Mouse (Mus musculus) brain, adult 2 months (tissue): ENCODE data around the gene Arhgap42.

Source experiments
- DNase-seq: peaks from one replicate; pipeline ENCODE4 v3.0.0; 2011; ENCODE audit warnings: low read depth, low spot score

Arhgap42 gene

GRCm38 (mm10) chr9:9210464-9210863 lies 28.4 kb downstream of the Arhgap42 start:
- DNase-seq = no peak

DNA sequence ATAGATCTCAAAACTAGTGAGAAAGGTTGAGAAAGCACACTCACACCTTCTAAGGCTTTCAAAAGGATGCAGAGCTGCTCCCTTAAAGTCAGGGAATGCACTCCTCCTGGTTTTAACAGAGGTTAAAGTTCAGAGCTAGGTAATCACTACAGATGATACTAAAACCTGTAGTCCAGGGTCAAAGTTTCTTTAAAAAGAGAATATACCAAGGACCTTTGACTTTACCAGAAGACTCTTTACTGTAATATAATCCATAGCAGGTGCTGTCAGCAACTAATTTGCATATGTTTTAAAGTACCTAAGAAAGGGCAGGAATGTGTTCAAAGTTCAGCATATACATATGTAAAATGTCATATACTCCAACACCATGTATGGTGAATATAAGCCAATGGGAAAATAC lies 30.7 kb downstream of the Arhgap42 start:
- no peak for DNase-seq

- no peak for DNase-seq
These were observed 31.6 kb downstream of the Arhgap42 start for GRCm38 (mm10) chr9:9207251-9207650.

DNA sequence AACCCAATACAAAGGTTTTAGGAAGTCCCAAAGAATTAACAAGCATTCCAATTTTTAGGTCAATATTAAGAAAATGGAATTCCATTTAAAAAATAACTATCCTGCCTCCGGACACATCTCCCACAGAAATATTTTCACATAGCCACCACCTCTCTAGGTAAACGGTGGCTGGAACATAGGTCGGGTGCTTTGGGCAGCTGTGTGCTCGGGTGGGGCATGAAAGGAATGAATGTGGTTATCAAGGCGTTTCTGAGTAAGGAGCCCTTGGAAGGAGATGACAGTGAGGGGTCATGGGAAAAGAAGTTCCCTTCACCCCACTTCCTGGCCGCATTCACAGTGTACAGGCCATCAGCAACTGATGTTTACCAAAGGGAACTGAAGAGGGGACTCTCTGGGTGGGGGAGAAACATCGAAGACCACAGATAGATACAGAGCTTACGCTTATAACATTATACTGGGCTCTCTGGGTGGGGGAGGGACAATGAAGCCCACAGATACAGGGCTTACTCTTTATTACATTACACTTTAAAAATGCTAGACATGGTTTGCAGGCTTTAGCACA lies 38.0 kb downstream of the Arhgap42 start:
- no peak for DNase-seq

DNA sequence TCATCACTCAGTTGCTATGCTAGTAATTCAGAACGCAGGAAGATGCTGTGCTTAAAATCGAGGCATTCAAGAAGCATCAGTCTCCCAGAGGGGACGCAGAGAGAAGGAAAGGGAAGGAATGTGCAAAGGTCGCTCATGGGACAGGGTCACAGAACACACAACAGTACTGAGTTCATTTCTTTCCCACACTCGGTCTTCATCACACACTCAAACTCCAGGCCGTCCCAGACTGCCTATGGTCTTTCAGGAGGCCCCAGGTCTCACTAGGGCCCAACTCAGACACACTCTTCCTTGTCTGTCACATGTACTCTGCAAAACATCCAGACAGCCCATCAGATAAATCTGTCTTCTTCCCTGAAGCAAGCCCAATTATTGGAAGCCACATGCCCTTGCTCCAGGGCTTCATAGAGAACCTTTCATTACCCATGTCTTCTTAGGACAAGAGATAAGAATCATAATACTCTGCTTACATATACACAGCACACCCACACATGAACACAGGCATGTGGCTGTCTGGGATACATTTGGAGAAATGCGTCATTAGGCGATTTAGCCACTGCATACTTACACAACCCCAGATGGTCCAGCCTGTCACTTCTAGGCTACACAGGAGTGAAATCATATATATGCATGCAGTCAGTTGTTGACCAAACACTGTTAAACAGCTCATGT lies 39.6 kb downstream of the Arhgap42 start:
- DNase-seq = peak; percentile 25

DNA sequence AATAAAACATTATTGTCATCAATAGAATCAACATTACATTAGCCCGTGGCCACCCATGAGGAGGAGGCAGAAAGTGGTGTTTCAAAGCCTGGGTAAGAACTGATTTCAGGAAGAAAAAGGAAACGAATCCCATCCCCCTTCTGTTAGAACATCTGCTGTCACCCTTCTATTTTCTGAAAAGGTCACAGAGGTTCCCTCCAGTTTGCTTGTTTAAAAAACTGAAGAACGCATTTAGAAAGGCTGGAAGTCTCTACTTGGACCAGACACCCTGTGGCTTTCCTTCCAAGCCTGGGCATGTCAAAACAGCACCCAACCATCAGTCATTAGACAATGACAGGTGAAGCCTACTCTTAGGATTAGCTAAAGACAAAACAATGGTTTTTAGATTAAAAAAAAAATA lies 40.3 kb downstream of the Arhgap42 start:
- no peak for DNase-seq

DNA sequence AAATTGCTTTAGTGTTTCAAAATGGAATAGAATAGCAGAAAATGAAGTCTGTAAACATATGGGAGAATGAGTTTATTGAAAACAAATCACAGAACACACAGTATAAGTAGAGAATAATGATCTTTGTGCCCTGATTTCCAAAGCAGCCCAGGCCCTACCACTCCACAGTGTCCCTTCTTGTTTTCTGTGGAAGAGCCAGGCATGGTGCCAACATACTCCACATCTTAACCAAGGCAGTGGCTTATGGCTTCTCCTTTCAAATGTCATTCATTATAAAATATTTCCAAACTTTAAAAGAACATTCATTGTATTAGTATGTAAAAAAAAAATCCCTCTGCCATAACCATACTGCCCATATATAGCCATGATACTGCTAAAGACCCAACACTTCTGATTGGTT lies 42.9 kb downstream of the Arhgap42 start:
- DNase-seq = peak; percentile 13

- no peak for DNase-seq
These were observed 44.4 kb downstream of the Arhgap42 start for GRCm38 (mm10) chr9:9194496-9194895.

DNA sequence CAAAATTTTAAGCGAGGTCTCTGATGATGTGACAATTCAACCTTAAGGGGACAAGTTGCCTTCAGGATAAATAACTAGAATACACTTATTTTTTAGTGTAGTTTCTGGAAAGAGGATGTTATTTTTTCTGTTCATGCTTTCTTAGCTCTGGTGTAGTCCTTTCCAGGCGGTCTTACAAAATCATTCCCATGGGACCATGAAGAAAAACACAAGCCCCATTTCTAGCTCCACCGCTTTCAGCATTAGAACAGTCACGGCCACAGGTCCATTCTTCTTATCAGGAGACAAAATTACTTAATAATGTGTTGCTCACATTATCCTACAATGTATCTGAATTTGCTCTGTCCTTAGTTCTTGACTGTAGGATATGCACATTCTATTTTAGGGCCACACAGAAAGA lies 46.2 kb downstream of the Arhgap42 start:
- DNase-seq = no peak

- no peak for DNase-seq
These were observed 48.1 kb downstream of the Arhgap42 start for GRCm38 (mm10) chr9:9190835-9191234.

- DNase-seq = no peak
These were observed 50.7 kb downstream of the Arhgap42 start for GRCm38 (mm10) chr9:9188167-9188566.

DNA sequence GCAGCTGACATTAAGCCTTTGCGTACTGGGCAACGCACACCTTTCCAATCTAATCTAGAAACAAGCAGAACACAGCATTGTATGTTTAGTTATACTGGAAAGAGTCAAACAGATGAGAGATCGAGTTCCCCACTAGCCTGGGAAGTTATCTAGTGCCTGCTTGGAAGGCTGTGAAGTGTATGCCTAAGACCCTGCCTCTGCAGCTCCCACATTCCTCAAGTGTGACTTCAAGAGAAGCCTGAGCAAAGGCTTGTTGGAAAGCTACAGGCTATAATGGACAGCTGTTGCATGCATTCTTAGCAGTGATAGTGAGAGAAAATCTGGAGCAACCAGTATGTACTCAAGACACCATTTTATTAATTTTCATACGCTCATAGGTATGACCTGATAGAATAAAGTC lies 61.2 kb downstream of the Arhgap42 start:
- no peak for DNase-seq

DNA sequence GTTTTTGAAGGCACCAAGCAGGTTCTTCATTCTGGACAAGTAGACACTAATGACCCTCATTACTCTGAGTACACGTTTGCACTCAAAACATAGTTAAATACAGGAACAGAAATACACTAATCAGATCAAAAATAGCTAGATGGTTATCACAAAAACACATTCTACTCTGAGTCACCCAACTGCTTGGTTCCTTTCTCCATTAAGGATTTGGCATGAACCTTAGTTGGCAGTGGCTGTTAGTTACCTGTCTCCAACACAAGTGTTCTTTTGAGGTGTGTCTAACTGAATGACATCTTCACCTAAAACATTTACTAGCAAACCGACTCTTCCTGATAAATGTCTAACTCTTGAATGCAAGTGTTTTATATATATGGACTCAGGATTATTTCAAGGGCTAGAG lies 64.0 kb downstream of the Arhgap42 start:
- DNase-seq = no peak

GRCm38 (mm10) chr9:9174206-9174605 lies 64.7 kb downstream of the Arhgap42 start:
- no peak for DNase-seq

DNA sequence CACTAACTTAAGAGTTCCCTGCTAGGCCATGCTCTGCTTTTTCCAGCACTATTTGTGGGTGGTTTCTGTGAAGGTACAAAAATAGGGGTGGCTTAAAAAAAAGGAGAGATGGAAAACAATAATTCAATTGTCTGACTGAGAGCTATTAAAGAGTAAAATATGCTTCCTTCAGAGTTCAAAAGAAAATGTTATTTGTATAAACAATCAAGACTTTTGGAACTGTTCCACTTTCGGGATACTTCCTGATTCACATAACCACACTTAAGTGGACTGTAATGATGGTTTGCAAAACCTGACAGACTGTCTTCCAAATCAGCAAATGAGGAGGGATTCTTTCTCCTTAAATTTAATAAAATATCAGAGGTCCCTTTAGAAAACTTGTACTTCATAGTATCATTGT lies 65.8 kb downstream of the Arhgap42 start:
- peak; percentile 35 for DNase-seq

DNA sequence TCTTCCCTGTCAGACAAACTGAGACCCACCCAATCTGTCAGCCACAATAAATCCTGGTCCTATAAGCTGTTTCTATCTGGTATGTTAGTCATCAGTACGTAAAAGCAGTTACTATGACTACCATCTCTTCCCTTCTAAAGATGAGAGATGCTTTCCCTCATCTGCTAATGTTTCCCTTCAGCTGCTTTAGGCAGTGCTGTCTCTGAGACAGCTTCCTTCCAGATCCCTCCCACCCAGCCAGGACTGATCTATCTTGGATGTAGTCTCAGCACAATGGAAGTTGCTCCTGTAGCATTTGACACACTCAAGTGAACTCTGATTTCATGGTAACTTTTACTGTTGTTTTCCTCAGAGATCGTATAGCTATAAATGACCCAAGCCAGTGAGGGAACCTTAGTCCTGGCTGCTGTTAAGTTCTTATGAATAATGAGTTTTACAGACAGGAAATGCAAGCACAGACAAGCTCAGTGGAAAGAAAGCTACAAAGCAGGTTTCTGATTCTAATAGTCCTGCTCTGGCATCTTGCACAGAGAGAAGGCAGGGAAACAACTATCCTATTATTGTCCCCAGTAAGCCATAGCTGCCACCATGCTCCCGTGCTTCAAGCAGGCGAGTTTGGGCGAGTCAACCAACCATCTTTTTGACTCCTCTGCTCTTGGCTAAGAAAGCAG lies 67.6 kb downstream of the Arhgap42 start:
- DNase-seq = peak; percentile 56

GRCm38 (mm10) chr9:9165641-9166063 lies 73.2 kb downstream of the Arhgap42 start:
- DNase-seq = no peak

DNA sequence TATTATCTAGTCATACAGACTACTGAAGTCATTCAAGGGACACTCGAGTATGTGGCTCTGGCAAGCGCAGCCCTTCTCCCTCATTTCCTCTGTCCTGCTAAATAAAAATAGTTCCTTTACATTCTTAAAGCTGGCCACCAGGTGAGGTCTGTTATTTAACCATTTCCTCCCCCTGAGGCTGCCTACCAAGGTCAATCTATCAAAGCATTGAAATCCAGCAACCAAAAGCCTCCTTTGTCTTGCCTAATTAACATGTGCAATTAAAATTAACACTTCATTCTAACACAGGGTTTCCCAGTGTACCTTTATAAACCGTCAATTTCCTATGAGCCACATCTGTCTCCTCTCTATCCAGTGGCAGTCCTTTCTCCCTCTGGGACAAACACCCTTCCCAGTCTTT lies 78.2 kb downstream of the Arhgap42 start:
- DNase-seq = no peak

GRCm38 (mm10) chr9:9158241-9158640 lies 80.7 kb downstream of the Arhgap42 start:
- no peak for DNase-seq

DNA sequence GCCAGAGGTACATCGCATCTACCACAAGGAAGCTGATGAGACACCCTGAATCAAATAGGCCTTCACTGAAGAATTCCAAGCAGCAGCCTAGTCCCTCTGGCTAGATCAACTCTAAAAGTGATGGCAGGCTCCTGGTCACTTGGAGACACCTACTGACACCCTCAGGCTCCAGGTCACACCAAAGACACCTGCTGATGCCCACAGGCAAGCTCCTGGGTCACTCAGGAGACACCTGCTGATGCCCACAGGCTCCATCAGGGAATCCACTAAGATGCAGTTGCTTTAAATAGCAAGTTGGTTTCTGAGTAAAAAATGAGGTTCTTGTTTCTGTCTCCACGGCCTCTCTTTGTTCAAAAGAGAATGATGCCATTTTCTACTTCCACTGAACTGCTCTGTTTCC lies 81.5 kb downstream of the Arhgap42 start:
- no peak for DNase-seq

- DNase-seq = no peak
These were observed 84.3 kb downstream of the Arhgap42 start for GRCm38 (mm10) chr9:9154636-9155035.

DNA sequence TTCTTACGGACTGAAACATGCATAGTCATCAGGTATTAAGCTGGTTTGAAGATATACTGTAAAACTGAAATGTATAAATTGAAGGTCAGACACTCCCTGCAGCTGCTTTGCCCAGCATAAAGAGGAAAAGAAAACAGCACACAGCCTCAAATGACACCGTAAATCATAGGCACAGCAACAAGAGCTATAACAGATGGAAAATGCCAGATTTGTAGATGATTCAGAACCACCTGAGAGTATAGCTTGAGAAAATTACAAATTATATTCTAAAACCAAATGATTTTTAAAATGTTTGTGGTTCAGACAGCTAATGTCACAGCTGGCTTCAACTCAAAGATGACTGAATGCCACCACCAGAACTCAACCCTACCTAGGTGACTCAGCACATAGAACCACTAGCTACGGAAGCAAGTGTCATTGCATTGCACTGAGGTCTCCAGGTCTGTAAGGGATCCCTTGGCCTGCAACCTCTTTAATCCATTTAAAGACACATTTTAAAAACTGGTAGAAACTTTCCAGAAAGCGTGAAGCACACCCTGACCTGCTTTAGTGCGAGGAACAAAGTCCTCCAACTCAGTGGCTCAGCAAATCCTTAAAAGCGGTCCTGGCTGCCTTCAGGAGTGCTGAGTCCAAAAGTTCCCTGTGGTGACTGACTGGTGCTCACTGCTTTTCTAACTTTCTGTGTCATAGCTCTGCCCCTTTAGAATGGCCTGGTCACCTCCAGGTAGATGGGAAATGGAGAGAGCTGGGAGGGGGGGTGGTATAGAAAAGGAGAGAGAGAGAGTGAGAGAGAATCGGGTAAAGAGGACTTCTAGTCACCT lies 94.4 kb downstream of the Arhgap42 start:
- DNase-seq = peak; percentile 17
